Mouse (Mus musculus): ENCODE measurements around the gene Arl6ip6. TPM values are rescaled to one million over a fixed set of nuclear protein-coding genes. Genes with fewer than 3 reads are reported as not detected.

Gene Arl6ip6
- polyA plus RNA-seq, 1 experiment from 2014 or later = 22.2 TPM

DNA sequence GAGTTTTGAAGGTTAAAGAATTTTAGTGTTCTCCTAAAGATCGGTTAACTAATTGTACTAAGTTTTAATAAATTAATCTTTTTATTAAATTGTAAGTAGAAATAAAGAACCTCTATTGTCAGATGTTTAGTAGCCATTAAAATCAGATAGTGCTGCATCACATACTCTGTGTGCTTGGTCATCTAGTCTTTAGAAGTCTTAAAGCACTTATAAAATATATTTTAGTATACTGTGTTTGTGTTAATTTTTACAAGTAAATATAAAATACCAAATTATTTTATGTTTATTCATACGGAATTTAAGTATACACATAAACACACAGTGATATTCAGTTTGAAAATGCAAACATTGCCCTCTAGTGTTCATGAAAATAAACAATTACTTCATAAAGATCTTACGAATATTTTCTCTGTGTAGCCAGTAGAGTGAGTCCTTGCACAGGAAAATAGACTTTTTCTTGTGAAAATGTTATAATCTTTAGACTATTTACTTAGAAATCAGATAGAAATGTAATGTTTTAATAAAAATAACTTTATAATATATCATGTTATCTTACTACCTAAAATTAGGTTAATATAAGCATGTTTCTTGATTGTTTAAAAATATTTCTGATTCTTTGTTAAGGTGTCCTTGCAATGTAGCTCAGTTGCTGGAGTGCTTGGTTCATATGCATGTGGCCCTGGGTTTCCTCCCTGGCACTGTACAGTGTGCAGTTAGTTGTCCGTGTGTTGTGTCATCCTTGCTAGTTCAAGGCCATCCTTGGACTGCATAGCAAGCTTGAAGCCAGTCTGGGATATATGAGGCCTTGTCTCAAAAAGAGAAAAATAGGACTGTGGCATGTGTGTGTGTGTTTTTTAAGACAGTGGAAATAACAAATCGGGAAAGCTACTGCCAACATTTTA, 13.1 kb downstream of the Arl6ip6 start:
- no peak overlapping the region for H3K27ac ChIP-seq (replicated peaks)
- H3K27me3 ChIP-seq (ENCODE audit: control insufficient read depth, insufficient read depth, low read length) = no peaks in the 10 kb centered on the region
- H3K4me2 ChIP-seq (replicated peaks; ENCODE audit: low read depth) = no peak overlapping the region
- no peaks in the 10 kb centered on the region for H3K36me3 ChIP-seq (ENCODE audit: control insufficient read depth, insufficient read depth, low read length)
- DNase-seq (ENCODE audit: low spot score) (no peak), ATAC-seq (ENCODE audit: low FRiP score, low TSS enrichment) (no peak)
- H3K4me3 ChIP-seq (ENCODE audit: low read depth, low read length) = no peak overlapping the region
- H3K4me1 ChIP-seq (replicated peaks; ENCODE audit: control insufficient read depth, insufficient read depth) = no peaks in the 10 kb centered on the region
- peak; percentile 74 for TF ChIP-seq CTCF (IDR thresholded peaks at IDR 0.05; ENCODE audit: low read depth)
- no peak for TF ChIP-seq EP300 (optimal IDR thresholded peaks at IDR 0.05)
- no peaks in the 10 kb centered on the region for H3K9me3 ChIP-seq (ENCODE audit: control insufficient read depth, low read length)
- 61% methylated on average over 5 of the region's 5 CpGs for WGBS
- H3K9ac ChIP-seq (ENCODE audit: low read length) = no peak overlapping the region

DNA sequence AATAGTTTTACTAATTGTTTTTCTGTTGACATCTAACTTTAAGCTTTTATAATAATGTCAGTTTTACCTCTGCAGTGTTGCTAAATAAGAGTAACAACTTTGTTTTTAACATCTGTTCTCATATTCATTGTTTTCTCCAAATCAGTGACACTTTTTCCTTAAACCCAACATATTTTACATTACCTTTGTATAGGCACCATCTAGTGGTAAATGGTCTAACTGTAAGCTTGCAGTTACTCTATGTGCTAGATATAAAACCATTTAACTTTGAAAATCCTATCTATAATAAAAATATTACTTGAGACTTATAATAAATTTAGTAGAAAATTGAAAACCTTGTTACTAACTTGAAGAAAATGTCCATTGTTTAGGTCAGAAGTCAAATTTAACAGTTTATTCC, 15.2 kb downstream of the Arl6ip6 start:
- ATAC-seq (ENCODE audit: low FRiP score, low TSS enrichment) (no peak), DNase-seq (ENCODE audit: low spot score) (no peak)
- Histone ChIP-seq H3K27me3 (ENCODE audit: control insufficient read depth, insufficient read depth, low read length) (no peaks in the 10 kb centered on the region), H3K9me3 (ENCODE audit: control insufficient read depth, low read length) (no peaks in the 10 kb centered on the region), H3K9ac (ENCODE audit: low read length) (no peak overlapping the region), H3K4me3 (ENCODE audit: low read depth, low read length) (no peak overlapping the region), H3K4me2 (replicated peaks; ENCODE audit: low read depth) (no peak overlapping the region), H3K27ac (replicated peaks) (no peak overlapping the region), H3K36me3 (ENCODE audit: control insufficient read depth, insufficient read depth, low read length) (no peaks in the 10 kb centered on the region), H3K4me1 (replicated peaks; ENCODE audit: control insufficient read depth, insufficient read depth) (no peaks in the 10 kb centered on the region)
- TF ChIP-seq CTCF (IDR thresholded peaks at IDR 0.05; ENCODE audit: low read depth) = peak; percentile 47
- TF ChIP-seq EP300 (optimal IDR thresholded peaks at IDR 0.05) = no peak

DNA sequence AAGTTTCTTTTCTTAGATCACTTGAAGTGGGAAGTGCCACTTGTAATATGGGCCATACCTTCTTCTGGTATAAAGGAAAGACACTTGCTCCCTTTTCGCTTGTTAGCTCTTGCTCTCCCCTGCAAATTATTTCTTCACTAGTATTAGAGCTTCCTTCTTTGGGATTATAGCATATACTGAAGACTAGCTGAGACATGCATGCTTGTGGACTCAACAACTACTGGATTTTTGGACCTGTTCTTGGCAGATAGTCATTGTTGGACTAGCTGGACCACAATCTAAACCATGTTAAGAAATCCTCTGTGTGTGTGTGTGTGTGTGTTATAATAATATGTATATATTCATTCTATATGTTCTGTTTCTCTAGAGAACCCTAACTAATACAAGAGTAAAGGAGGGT, 22.0 kb downstream of the Arl6ip6 start:
- Histone ChIP-seq H3K4me1 (replicated peaks; ENCODE audit: control insufficient read depth, insufficient read depth) (no peaks in the 10 kb centered on the region), H3K4me3 (ENCODE audit: low read depth, low read length) (no peak overlapping the region), H3K4me2 (replicated peaks; ENCODE audit: low read depth) (no peak overlapping the region), H3K9ac (ENCODE audit: low read length) (no peak overlapping the region), H3K27me3 (ENCODE audit: control insufficient read depth, insufficient read depth, low read length) (no peaks in the 10 kb centered on the region), H3K9me3 (ENCODE audit: control insufficient read depth, low read length) (no peaks in the 10 kb centered on the region), H3K27ac (replicated peaks) (no peak overlapping the region), H3K36me3 (ENCODE audit: control insufficient read depth, insufficient read depth, low read length) (no peaks in the 10 kb centered on the region)
- ATAC-seq (ENCODE audit: low FRiP score, low TSS enrichment) (no peak), DNase-seq (ENCODE audit: low spot score) (no peak)
- TF ChIP-seq CTCF (IDR thresholded peaks at IDR 0.05; ENCODE audit: low read depth) (no peak), EP300 (optimal IDR thresholded peaks at IDR 0.05) (no peak)
- 93% methylated on average over 1 of the region's 1 CpGs for WGBS

DNA sequence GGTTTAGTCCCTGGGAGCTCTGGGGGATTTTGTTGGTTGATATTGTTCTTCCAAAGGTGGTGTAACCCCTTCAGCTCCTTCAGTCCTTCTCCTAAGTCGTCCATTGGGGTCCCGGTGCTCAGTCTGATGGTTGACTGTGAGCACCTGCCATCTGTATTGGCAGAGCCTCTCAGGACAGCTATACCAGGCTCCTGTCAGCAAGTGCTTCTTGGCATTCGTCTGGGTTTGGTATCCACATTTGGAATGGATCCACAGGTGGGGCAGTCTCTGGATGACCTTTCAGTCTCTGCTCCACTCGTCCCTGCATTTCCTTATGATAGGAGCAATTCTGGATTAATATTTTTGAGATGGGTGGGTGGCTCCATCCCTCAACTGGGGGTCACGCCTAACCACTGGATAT, 30.7 kb downstream of the Arl6ip6 start:
- WGBS = 88% methylated on average over 5 of the region's 5 CpGs

DNA sequence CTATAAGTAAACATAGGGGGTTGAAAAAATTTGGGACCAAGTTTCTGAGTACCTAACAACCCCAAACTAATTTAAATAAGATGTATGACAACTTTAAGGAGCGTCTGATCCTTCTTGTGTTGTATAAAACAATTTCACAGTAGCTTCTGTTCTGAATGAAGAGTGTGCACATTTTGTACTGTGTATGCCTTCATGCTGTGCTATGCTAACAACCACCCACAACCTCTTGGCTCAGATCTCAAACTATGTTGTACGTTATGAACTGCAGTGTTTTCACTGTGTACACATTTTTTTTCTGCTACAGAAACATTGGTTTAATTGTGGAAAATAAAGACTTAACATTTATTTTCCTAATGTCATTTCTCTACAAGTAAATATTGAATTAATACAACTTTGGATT, 65.5 kb downstream of the Arl6ip6 start:
- Histone ChIP-seq H3K9me3 (ENCODE audit: control insufficient read depth, low read length) (no peaks in the 10 kb centered on the region), H3K9ac (ENCODE audit: low read length) (no peak overlapping the region), H3K4me1 (replicated peaks; ENCODE audit: control insufficient read depth, insufficient read depth) (no peaks in the 10 kb centered on the region), H3K4me3 (ENCODE audit: low read depth, low read length) (no peak overlapping the region), H3K27me3 (ENCODE audit: control insufficient read depth, insufficient read depth, low read length) (no peaks in the 10 kb centered on the region), H3K36me3 (ENCODE audit: control insufficient read depth, insufficient read depth, low read length) (no peaks in the 10 kb centered on the region), H3K27ac (replicated peaks) (no peak overlapping the region), H3K4me2 (replicated peaks; ENCODE audit: low read depth) (no peak overlapping the region)
- TF ChIP-seq EP300 (optimal IDR thresholded peaks at IDR 0.05) (no peak), CTCF (IDR thresholded peaks at IDR 0.05; ENCODE audit: low read depth) (no peak)
- whole genome bisulfite sequencing = 48% methylated on average over 2 of the region's 2 CpGs
- DNase-seq (ENCODE audit: low spot score) (no peak), ATAC-seq (ENCODE audit: low FRiP score, low TSS enrichment) (no peak)

More for the DNA sequence above, 30.7 kb downstream of the Arl6ip6 start:
- Histone ChIP-seq H3K4me1 (replicated peaks; ENCODE audit: control insufficient read depth, insufficient read depth) (no peaks in the 10 kb centered on the region), H3K4me2 (replicated peaks; ENCODE audit: low read depth) (no peak overlapping the region), H3K9ac (ENCODE audit: low read length) (no peak overlapping the region), H3K27ac (replicated peaks) (no peak overlapping the region), H3K27me3 (ENCODE audit: control insufficient read depth, insufficient read depth, low read length) (no peaks in the 10 kb centered on the region), H3K36me3 (ENCODE audit: control insufficient read depth, insufficient read depth, low read length) (no peaks in the 10 kb centered on the region), H3K9me3 (ENCODE audit: control insufficient read depth, low read length) (no peaks in the 10 kb centered on the region), H3K4me3 (ENCODE audit: low read depth, low read length) (no peak overlapping the region)
- DNase-seq (ENCODE audit: low spot score) (no peak), ATAC-seq (ENCODE audit: low FRiP score, low TSS enrichment) (no peak)
- TF ChIP-seq EP300 (optimal IDR thresholded peaks at IDR 0.05) (no peak), CTCF (IDR thresholded peaks at IDR 0.05; ENCODE audit: low read depth) (no peak)

Other genes starting within 250 kb of the Arl6ip6 start
- gene Prpf40a, start 442 bp upstream of the Arl6ip6 start, polyA plus RNA-seq (2015; fragmentation: Nextera tagmentation; extraction: Ambion mirVana) = 66.4 and 72.6 TPM in 2 replicates